Mouse (Mus musculus): ENCODE results near the gene Rnf157.
"Not testable (repeated sequence)": the region's sequence is repeated elsewhere in the genome, so short reads cannot be mapped to it uniquely, and the experiment has no call there.

Rnf157 gene

DNA sequence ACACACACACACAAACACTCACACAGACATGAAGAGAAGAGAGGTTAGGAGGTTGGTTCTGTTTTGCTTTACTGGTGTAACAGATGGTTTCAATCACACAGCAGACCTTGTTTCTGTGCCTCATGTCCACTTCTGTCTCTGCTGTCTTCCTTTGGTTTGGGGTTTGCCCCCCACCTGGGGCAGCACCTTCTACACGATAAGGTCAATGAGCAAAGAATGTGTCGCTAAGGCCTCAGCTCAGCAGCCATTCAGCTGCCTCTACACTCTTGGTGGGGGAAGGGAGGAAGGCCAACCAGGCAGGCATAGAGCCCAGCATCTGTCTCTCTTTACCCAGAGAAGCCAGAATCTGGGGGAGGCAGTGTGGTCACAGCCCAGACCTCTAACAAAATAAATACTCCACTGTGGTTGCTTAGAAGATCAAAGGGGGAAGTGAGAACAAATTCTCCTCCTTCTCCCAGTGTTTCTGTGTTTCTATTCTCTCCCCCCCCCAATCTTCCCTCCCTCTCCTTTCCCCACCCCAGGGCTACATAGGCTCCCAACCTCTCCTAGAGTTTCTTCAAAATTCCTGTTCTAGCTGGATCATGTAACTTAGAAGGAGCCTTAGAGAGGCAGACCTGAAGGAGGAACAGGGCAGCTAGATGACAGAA lies 5.5 kb upstream of the Rnf157 start:
- no peak for DNase-seq (ENCODE audit: low read depth, low spot score)

DNA sequence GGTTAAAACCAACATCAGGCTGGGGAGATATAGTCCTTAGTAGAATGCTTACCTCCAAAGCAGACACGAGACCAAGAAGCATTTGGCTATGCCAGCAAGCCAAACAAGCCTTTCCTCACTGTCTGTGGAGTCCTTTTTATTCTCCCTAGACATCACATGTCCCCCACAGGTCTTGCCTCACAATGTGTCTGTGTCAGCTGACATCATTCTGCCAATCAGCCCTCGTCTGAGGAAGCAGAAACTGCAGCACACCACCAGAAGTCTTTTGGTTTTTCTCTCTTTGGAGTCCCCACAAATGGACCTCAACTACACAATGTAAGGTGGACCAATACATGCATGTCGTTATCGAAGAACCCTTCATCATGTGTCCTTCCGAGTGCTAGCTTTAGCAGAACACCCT lies 4.2 kb upstream of the Rnf157 start:
- no peak for DNase-seq (ENCODE audit: low read depth, low spot score)

DNA sequence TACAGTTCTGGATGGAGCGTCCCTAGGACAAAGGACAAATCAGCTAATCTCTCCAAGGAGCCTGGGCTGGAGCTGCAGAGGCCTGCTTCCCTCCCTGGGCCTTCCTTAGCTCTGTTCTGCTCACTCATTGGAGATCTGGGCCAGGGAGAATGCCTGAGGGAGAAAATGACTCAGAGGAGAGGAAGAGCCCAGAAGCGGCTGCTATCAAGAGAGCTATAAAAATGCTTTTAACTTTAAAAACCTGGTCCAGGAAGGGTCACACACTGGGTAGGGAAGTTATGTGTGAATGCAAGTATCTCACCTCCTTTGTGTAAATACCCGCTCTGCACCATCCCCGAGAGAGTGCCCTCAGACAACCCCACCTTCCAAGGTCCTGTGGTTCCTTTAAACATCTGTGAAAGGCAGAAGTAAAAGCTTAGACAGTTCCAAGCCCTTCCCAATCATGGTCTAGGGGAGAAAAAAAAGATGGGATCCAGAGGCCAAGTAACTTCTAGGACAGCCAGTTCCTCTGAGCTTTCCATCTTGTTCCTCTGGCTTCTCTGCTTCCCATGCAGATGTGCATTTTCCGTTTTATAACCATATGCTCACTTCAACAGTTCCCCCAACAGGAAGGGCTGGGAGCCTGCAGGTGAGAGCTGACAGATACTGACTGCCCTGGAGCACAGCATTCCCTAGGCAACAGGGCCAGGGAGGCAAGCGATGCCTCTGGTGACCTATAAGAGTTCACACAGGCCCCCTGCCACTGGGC lies 3.5 kb upstream of the Rnf157 start:
- DNase-seq (ENCODE audit: low read depth, low spot score): no peak

DNA sequence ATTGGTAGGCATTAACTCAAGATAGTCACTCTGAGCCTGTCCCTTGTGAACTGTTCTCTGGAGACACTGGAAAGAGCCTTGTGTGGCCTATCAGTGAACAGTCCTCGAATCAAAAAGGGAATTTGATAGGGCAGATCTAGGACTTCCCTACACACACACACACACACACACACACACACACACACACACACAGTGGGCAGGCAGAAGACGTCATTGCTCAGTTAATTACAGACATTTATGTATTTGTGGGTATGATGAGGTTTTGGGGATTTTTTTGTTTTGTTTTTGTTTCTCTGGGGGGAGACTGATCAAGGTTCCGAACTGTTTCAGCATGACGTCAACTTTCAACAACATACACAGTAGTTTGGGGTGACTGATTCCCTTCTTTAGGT lies 795 bp upstream of the Rnf157 start:
- DNase-seq (ENCODE audit: low read depth, low spot score): no peak

DNA sequence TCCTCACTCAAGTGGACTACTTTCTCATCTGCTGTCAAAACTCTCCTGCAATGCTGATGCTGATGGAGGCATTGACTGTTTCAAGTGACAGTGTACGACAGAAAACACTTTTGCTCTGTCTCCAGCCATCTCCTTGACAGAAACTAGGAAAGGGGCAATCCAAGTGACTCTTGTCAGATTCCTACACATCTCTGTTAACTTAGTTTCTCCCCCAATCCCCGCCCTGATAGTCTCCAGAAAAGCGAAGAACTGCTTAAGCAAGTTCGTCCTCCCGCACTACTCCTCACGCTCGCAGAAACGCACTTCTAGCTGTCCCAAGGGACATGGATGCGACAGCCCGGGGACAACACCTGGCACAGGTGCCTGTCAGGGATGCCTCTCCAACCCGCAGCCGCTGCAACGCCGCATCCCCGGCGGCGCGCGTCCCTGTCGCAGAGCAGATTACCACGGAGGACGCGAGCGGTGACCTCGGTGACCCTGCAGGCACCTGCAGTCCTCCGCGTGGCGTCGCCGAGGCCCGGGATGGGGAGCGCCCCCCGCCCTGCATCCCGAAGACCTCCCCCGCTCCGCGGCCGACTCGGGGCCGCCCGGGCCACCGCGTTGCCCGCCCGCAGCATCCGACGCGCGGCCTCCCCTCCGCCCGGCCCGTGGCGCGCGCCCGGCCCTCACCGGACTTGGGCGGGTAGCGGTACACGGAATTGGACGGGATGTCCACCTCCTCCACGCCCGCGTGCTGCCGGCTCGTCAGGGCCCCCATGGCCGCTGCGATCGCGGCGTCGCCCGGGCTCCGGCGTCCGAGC lies 604 bp downstream of the Rnf157 start:
- no peak for DNase-seq (ENCODE audit: low read depth, low spot score)

DNA sequence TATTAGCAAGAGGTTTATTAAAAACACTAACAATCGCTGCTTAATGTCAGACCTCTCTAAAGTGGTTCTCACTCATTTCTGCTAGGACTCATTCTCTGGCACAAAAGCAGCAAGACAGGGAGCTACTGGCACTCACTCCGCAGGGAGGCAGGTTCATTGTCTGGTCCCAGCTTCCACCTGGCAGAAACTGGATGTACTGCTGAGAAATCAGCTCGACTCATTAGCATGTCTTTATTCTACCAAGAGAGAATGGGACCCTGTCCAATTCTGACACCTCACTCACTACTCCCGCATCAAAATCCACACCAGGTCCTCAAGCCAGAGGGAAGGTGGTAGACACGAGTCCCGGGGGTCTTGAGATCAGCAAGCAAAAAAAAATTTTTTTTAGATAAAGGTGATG lies 1.2 kb downstream of the Rnf157 start:
- DNase-seq (ENCODE audit: low read depth, low spot score): no peak

DNA sequence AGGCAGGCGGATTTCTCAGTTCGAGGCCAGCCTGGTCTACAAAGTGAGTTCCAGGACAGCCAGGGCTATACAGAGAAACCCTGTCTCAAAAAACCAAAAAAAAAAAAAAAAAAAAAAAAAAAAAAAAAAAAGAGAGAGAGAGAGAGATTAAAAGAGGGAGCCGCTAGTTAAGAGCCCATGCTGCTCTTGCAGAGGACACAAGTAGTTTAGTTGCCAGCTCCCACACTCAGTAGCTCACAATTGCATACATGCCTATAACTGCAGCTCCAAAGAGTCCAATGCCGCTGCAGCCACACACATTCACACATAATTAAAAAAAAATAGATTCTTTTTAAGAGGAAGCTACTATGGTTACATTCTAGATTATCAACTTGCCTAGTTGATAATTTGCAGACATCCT lies 2.4 kb downstream of the Rnf157 start:
- DNase-seq (ENCODE audit: low read depth, low spot score): not testable (repeated sequence)

DNA sequence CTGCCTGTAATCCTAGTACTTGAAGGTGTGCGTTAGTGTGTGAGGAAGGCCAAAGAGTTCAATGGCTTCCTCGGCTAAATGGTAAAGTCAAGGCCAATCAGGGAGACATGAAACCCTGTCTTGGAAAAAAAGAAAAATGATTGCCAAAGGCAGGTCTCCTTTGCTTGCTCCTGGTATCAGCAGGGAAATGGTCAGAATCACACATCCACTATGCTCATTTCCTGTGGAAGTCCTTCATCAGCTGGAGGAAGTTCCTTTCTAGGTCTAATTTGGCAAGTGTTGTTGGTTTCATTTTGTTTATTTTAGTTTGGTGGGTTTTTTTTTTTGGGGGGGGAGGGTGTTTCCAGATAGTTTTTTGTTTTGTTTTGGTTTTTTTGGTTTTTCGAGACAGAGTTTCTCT lies 3.8 kb downstream of the Rnf157 start:
- DNase-seq (ENCODE audit: low read depth, low spot score): no peak

DNA sequence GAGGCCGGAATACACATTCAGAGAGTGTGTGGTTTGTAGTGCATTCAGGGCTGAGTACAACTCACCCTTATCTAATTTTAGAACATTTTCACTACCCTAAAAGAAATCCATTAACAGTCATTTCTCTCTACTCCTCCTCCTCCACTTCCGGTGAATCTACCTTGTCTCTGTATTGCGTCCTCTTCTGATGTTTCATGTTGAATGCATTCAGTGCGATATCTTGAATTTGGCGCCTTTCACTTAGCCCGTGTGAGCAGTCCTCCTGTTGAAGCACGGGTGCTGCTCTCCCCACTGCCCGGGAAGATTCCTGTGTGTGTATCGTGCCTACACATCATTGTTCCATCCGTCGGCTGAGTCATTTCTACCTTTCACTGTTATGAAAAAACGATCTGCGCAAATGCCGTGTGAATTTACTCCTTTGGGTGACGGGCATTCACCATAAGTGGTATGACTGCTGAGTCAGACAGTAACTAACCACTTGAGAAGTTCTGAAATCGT lies 6.6 kb downstream of the Rnf157 start:
- DNase-seq (ENCODE audit: low read depth, low spot score): no peak

DNA sequence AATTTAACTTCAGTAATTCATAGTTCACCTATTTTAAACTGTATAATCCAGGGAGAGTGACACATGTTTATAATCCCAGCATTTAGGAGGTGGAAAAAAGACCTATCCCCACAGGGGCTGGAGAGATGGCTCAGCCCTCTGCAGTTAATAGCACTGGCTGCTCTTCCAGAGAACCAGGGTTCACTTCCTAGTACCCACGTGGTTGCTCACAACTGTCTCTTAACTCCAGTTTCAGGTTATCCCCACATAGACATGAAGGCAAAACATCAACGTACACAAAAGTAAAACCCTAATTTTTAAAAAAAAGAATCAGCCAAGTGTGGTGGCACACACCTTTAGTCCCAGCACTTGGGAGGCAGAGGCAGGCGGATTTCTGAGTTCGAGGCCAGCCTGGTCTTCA lies 7.2 kb downstream of the Rnf157 start:
- DNase-seq (ENCODE audit: low read depth, low spot score): no peak

DNA sequence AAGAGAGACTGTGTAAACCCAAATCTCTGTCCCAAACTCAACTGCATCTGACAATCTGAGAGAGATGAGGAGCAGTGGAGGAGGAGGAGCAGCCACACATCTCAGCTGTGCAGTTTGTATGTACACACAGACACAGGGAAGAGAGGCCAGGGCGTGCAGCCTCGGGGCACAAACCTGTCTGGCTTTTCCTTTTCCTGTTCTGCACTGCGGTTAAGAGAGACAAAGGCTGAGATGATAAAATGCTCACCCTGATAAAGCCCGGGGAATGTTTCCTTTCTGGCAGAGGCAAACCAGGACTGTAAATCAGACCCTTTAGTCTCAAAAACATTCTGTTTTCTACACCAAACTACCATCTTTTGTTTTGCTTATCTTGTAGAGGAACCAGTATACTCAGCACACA lies 12.3 kb downstream of the Rnf157 start:
- DNase-seq (ENCODE audit: low read depth, low spot score): no peak

DNA sequence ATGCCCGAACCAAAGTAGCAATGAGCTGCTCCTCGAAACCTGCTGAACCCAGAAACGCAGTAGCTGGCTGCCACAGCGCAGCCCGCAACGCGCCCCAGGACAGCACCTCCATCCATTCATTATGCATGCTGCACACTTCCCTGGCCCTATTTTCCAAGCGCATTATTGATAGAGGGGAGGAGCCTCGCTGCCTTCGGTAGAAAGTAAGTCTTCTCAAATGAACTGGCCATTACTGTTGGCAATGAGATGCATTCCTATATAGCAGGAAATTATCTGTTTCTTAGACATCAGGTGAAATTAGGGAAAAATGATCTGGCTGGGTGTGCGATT lies 14.5 kb downstream of the Rnf157 start:
- no peak for DNase-seq (ENCODE audit: low read depth, low spot score)

DNA sequence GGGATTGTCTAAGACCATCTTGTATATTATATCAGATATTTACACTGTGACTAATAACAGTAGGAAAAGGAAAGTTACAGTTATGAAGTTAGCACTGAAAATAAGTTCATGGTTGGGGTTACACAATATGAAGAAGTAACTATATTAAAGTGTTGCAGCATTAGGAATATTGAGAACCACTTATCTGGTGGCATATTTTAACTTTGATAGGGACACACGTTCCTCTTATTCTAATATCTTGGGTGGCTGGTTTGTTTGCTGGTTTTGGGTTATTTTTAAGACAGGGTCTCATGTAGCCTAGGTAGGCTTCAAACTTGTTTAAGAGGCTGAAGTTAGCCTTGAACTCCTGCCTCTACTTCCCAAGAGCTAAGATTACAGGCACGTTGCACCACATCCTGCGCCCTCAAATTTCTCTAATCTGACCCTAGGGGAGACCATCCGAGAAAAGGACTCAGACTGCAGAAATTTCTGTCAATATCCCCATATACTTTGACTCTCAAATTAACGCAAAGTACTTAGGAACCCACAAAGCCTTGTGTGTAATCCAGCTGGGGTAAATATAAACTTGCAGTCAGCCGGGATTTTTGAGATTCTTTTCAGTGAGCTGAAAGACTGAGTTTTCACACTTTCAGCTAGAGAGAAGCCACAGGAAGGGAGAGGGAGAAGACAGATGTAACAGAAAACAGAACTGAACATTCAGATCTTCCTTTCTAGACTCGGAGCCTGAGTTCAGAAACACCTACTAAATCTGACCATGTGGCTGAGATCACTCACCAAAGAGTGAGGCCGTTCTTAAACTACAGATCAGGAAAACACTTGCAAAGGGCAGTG lies 15.1 kb downstream of the Rnf157 start:
- DNase-seq (ENCODE audit: low read depth, low spot score): no peak

DNA sequence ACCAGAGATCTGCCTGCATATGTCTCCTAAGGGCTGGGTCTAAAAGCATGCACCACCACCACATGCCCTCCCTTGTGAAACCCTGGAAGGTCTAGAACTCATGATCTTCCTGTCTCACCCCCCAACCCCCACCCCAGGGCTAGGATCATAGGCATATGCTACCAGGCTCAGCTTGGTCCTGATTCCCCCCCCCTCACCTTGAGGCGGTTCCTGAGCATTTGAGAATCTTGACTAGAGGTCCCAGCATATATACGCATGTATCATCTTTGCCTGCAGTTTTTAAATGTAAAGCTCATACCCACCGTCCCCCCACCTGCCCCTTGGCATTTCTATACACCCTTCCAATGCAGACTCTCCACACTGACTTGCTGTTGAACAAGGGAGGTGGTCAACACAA lies 15.9 kb downstream of the Rnf157 start:
- no peak for DNase-seq (ENCODE audit: low read depth, low spot score)

DNA sequence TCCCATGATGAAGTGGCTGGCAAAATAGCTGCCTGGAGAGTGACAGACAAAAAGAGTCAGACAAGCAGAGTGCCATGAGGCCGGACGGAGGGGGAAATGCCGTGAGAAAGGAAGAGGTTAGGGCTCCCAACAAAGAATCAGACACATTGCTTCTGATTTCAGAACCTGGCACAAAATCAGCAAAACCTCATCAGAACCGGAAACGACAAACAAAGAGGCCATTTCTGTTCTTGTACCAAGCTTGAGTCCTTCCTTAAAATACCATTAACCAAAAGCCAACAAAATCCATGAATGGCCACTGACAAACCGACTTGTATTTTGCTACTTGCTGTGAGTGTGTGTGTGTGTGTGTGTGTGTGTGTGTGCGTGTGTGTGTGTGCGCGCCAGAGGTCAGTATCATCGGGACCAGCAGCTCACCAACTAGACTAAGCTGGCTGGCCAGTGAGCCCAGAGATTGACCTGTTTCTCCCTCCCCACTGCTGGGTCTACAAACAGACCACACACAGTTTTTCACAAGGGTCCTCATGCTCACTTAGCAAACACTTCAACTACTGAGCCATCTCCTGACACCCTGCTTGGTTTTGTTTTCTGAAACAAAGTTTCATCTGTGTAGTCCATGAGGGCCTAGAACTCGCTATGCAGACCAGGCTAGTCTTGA lies 16.4 kb downstream of the Rnf157 start:
- no peak for DNase-seq (ENCODE audit: low read depth, low spot score)

DNA sequence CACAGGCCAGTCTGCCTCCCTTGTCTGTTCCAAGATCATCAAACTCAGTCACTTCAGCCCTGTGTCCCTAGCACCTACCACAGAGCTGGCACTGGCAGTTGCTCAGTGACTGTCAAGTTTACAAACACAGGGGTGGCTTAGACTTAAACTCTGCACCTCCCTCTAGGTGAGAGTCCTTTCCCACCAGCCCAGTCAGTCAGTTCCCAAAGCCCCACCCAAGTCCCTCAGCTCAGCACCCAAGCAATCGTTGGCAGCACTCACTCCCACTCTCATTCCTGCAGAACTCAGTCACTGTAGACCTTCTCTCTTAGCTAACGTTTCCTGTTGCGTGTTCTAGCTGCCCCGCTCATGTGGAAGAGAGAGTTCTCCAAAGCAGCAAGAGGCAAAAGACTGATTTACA lies 18.1 kb downstream of the Rnf157 start:
- no peak for DNase-seq (ENCODE audit: low read depth, low spot score)

DNA sequence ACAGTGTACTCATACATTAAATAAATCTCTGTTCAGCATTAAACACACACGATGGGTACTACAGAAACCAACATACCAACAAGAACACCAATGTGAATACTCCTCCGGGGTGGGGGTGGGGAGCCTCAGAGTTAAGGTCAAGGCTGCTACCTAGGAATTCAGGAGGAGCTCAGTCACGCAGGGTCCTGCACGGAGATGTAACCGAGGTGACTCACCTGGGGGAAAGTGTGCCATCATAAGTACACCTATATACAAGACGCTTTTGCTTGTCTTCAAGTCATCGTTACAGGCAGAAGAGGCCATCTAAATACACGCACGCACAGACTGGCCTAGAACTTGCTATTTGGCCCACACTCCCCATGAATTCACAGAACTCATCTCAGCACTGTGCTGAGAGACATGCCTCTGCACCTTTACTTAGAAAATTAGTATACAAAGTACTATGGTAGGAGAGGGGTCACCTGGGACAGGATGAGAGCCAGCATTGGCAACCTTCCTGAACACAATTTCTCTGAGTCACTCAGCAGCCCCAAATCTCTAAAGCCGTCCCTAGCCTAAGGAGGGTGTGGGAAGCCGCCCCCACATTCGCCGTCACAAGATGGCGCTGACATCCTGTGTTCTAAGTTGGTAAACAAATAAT lies 23.9 kb downstream of the Rnf157 start:
- DNase-seq (ENCODE audit: low read depth, low spot score): no peak

DNA sequence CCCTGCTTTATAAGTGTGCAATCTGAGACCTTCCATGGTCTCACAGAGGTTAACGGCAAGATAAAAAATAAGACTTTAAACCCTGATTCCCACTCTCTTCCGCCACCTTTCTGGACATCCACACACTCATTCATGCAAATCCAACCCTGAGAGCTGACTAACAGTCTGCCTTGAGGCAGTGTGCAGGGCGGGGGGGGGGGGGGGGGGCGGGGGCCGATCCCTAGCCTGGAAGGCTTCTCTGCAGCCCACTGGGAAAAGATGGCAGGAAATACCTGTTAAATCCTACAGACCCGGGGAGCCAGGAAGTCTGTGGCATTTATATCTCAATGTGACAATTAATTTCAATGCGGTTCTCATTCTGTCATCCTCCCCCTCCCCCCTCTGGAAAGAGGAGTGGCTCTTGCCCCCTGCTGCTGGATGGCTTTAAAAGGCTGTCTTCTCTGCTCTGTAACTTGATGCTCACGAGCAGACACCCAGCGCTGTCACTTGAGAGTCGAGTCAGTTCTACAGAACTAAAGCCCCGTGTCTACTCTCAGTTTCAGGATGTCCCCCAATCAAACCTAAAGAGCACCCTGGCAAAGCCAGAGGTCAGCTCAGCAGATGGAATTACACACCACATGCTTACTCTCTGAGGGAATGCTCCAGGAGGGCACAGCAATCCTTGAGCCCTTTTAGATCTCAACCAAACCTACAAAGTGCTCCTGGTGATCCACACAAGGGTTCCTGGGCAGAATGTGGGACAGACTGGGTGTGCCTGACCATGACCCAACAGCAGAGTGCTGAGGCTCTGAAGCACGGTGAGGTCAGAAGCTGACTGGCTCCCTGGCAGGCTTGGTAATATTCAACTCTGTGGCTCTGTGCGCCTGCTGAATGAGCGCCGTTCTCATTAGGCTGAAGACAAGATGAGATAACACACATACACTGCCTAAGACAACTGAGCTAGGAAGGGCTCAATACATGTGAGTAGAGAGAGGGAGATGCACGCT lies 25.5 kb downstream of the Rnf157 start:
- no peak for DNase-seq (ENCODE audit: low read depth, low spot score)

DNA sequence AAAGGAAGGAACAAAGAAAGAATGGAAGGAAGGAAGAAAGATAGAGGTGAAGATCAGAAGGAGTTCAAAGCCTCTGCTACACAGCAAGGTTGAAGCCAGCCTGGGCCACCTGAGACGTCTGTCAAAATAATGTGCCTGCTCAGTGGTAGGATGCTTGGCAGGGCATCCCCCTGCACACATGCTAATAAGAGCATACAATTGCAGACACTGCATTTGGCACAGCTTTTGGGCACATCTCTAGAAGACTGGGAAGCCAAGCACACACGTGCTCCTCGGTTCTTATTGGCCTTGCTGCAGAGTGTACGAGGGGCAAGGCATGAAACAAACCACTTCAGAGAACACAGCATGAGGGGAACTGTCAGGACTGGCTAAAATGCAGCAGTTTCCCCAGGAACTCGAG lies 26.8 kb downstream of the Rnf157 start:
- DNase-seq (ENCODE audit: low read depth, low spot score): no peak

DNA sequence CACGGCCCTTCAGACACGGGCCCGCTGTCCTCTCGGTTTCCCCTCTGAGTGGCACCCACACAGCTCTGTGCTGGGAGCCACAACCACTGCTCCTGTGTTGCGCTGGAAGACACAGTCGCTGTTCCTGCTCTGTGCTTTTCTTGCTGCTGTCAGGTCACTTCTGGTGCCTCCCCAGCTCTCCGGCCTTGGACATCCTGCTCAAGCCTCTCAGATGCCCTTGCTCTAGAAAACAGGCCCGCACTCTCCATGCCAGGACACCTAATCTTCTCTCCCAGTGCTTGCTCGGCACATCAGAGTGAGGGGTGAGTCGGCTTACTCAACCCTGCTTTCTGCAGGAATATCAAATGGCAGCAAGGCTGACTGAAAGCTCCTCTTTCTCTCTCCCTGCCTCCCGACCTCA lies 28.7 kb downstream of the Rnf157 start:
- no peak for DNase-seq (ENCODE audit: low read depth, low spot score)

Measured in retina, adult 2 months (tissue).